Mouse (Mus musculus): ENCODE measurements around the gene Ndufb5. TPM values are rescaled to one million over a fixed set of nuclear protein-coding genes. Genes with fewer than 3 reads are reported as not detected.
A peak's percentile ranks its signal among the peaks of the same experiment; 100 is the strongest.

Gene Ndufb5
- 280 and 290 TPM in 2 replicates for polyA plus RNA-seq (2014; fragmentation: Nextera tagmentation; extraction: Ambion mirVana)

DNA sequence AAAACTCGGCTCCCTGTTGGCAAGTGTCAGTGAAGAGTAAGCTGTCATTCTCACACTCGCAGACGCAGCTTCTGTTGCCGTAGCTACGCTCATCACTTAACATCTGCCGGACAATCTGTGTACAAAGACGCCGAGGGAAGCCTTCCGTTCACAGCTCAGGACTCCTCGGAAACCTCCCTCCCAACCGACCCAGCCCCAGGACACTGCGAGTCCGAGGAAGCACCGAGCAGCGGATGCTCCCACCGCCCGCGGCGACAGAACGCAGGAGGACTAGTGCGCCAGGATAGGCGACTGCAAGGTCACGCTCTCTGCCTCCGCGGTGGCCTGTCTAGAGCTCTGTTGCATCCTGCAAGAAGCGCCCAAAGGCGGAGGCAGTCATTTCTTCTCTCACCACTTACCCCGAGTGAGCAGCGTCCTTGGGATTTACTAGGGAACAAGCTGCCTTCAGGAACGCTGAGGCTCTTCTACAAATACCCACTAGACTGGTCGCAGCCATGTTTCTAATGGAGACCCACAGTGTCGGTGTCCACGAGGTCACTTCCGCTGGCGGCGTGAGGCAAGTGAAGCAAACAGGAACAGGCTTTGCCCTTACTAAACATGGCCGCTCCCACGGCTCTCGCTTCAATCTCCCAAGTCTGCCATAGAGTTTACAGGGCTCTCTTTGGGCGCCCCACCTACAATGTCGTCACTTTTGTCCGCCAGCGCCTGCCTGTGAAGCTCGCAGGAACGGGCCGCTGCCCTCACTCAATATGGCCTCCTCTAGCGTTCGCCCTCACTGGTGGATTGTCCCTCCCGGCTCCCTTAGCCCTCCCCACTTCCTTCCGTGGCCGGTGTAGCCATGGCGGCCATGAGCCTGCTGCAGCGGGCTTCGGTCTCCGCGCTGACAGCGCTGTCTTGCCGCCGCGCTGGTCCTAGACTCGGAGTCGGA is at the start of gene Ndufb5:
TSS of gene Ndufb5 (plus strand) at position 747 of the 928 bp plus-strand sequence.
- Histone ChIP-seq H3K4me1 (ENCODE audit: control insufficient read depth, insufficient read depth, low read length) (peaks cover 8% of the 10 kb centered on the region; the same call in 1 of the 2 replicates), H3K4me3 (ENCODE audit: low read depth, low read length) (peak within 1 kb of the TSS; percentile 91), H3K9me3 (ENCODE audit: control insufficient read depth, low read length) (no peaks in the 10 kb centered on the region), H3K4me2 (ENCODE audit: low read depth) (peak within 1 kb of the TSS; percentile 79), H3K27me3 (ENCODE audit: control insufficient read depth, insufficient read depth, low read length) (no peaks in the 10 kb centered on the region), H3K27ac (ENCODE audit: low read depth, low read length) (peak within 1 kb of the TSS; percentile 73), H3K36me3 (ENCODE audit: control insufficient read depth, insufficient read depth, low read length) (peaks cover 3% of the 10 kb centered on the region; the same call in 1 of the 2 replicates), H3K9ac (ENCODE audit: low read length) (peak within 1 kb of the TSS; percentile 85)
- DNase-seq (ENCODE audit: low spot score) (peak; percentile 97), ATAC-seq (ENCODE audit: insufficient read depth, low FRiP score, low TSS enrichment) (peak; percentile 92)
- WGBS: under 1% methylated on average over 62 of the region's 62 CpGs

- H3K4me3 ChIP-seq (ENCODE audit: low read depth, low read length): no peak overlapping the region
- H3K4me2 ChIP-seq (ENCODE audit: low read depth): no peak overlapping the region
- WGBS: 59% methylated on average over 4 of the region's 4 CpGs
- H3K27ac ChIP-seq (ENCODE audit: low read depth, low read length): no peak overlapping the region
- H3K9ac ChIP-seq (ENCODE audit: low read length): no peak overlapping the region
- ATAC-seq (ENCODE audit: insufficient read depth, low FRiP score, low TSS enrichment): no peak
- no peaks in the 10 kb centered on the region for H3K36me3 ChIP-seq (ENCODE audit: control insufficient read depth, insufficient read depth, low read length)
- H3K9me3 ChIP-seq (ENCODE audit: control insufficient read depth, low read length): no peaks in the 10 kb centered on the region
- H3K27me3 ChIP-seq (ENCODE audit: control insufficient read depth, insufficient read depth, low read length): no peaks in the 10 kb centered on the region
- no peak for DNase-seq (ENCODE audit: low spot score)
- H3K4me1 ChIP-seq (ENCODE audit: control insufficient read depth, insufficient read depth, low read length): no peaks in the 10 kb centered on the region
Observed at GRCm38 (mm10) chr3:32687156-32687555, 49.6 kb upstream of the Ndufb5 start.

- no peaks in the 10 kb centered on the region for H3K36me3 ChIP-seq (ENCODE audit: control insufficient read depth, insufficient read depth, low read length)
Observed at GRCm38 (mm10) chr3:32689567-32689999, 47.2 kb upstream of the Ndufb5 start.

GRCm38 (mm10) chr3:32690008-32690407 is 46.8 kb upstream of the Ndufb5 start:
- H3K9ac ChIP-seq (ENCODE audit: low read length): no peak overlapping the region
- H3K36me3 ChIP-seq (ENCODE audit: control insufficient read depth, insufficient read depth, low read length): no peaks in the 10 kb centered on the region
- DNase-seq (ENCODE audit: low spot score) (no peak), ATAC-seq (ENCODE audit: insufficient read depth, low FRiP score, low TSS enrichment) (no peak)
- H3K27ac ChIP-seq (ENCODE audit: low read depth, low read length): no peak overlapping the region
- H3K4me3 ChIP-seq (ENCODE audit: low read depth, low read length): no peak overlapping the region
- no peaks in the 10 kb centered on the region for H3K4me1 ChIP-seq (ENCODE audit: control insufficient read depth, insufficient read depth, low read length)
- no peak overlapping the region for H3K4me2 ChIP-seq (ENCODE audit: low read depth)
- WGBS: 90% methylated on average over 3 of the region's 3 CpGs
- H3K9me3 ChIP-seq (ENCODE audit: control insufficient read depth, low read length): no peaks in the 10 kb centered on the region
- H3K27me3 ChIP-seq (ENCODE audit: control insufficient read depth, insufficient read depth, low read length): no peaks in the 10 kb centered on the region

More at GRCm38 (mm10) chr3:32689567-32689999, 47.2 kb upstream of the Ndufb5 start:
- Histone ChIP-seq H3K4me3 (ENCODE audit: low read depth, low read length) (no peak overlapping the region), H3K9me3 (ENCODE audit: control insufficient read depth, low read length) (no peaks in the 10 kb centered on the region), H3K27me3 (ENCODE audit: control insufficient read depth, insufficient read depth, low read length) (no peaks in the 10 kb centered on the region), H3K9ac (ENCODE audit: low read length) (no peak overlapping the region), H3K4me1 (ENCODE audit: control insufficient read depth, insufficient read depth, low read length) (no peaks in the 10 kb centered on the region), H3K27ac (ENCODE audit: low read depth, low read length) (no peak overlapping the region), H3K4me2 (ENCODE audit: low read depth) (no peak overlapping the region)
- ATAC-seq (ENCODE audit: insufficient read depth, low FRiP score, low TSS enrichment) (no peak), DNase-seq (ENCODE audit: low spot score) (no peak)
- WGBS: 94% methylated on average over 9 of the region's 9 CpGs

GRCm38 (mm10) chr3:32690901-32691300 is 45.9 kb upstream of the Ndufb5 start:
- Histone ChIP-seq H3K4me3 (ENCODE audit: low read depth, low read length) (no peak overlapping the region), H3K27ac (ENCODE audit: low read depth, low read length) (no peak overlapping the region), H3K4me1 (ENCODE audit: control insufficient read depth, insufficient read depth, low read length) (no peaks in the 10 kb centered on the region), H3K9me3 (ENCODE audit: control insufficient read depth, low read length) (no peaks in the 10 kb centered on the region), H3K4me2 (ENCODE audit: low read depth) (no peak overlapping the region), H3K9ac (ENCODE audit: low read length) (no peak overlapping the region), H3K36me3 (ENCODE audit: control insufficient read depth, insufficient read depth, low read length) (no peaks in the 10 kb centered on the region), H3K27me3 (ENCODE audit: control insufficient read depth, insufficient read depth, low read length) (no peaks in the 10 kb centered on the region)
- no peak for DNase-seq (ENCODE audit: low spot score)
- 52% methylated on average over 1 of the region's 1 CpGs for WGBS
- ATAC-seq (ENCODE audit: insufficient read depth, low FRiP score, low TSS enrichment): no peak

- H3K4me1 ChIP-seq (ENCODE audit: control insufficient read depth, insufficient read depth, low read length): no peaks in the 10 kb centered on the region
- no peaks in the 10 kb centered on the region for H3K36me3 ChIP-seq (ENCODE audit: control insufficient read depth, insufficient read depth, low read length)
- H3K27ac ChIP-seq (ENCODE audit: low read depth, low read length): no peak overlapping the region
- H3K4me3 ChIP-seq (ENCODE audit: low read depth, low read length): no peak overlapping the region
- no peak overlapping the region for H3K9ac ChIP-seq (ENCODE audit: low read length)
- no peak for DNase-seq (ENCODE audit: low spot score)
- no peaks in the 10 kb centered on the region for H3K9me3 ChIP-seq (ENCODE audit: control insufficient read depth, low read length)
- H3K27me3 ChIP-seq (ENCODE audit: control insufficient read depth, insufficient read depth, low read length): no peaks in the 10 kb centered on the region
- 84% methylated on average over 5 of the region's 5 CpGs for WGBS
- no peak for ATAC-seq (ENCODE audit: insufficient read depth, low FRiP score, low TSS enrichment)
- no peak overlapping the region for H3K4me2 ChIP-seq (ENCODE audit: low read depth)
Observed at GRCm38 (mm10) chr3:32691841-32692240, 44.9 kb upstream of the Ndufb5 start.

DNA sequence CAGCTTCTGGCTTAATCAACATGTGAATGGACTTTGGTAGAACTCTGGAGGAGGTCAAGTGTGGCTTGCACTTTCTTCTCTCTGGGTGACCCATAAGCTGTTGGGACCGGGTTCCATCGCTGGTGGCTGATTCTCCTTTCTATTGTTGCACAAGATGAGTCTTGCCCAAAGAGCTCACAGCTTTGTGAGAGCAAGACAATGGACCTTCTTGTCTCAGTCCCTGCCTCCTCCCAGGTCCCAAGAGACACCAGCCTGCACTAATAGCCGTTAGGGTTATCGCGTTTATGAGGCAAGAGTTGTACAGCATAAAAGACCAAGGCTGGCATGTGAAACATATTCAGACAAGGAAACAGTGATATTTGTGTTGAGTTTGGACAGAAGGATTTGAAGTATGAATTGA is 42.6 kb upstream of the Ndufb5 start:
- Histone ChIP-seq H3K4me2 (ENCODE audit: low read depth) (no peak overlapping the region), H3K9ac (ENCODE audit: low read length) (no peak overlapping the region), H3K27ac (ENCODE audit: low read depth, low read length) (no peak overlapping the region), H3K4me1 (ENCODE audit: control insufficient read depth, insufficient read depth, low read length) (no peaks in the 10 kb centered on the region), H3K36me3 (ENCODE audit: control insufficient read depth, insufficient read depth, low read length) (no peaks in the 10 kb centered on the region), H3K4me3 (ENCODE audit: low read depth, low read length) (no peak overlapping the region), H3K9me3 (ENCODE audit: control insufficient read depth, low read length) (no peaks in the 10 kb centered on the region), H3K27me3 (ENCODE audit: control insufficient read depth, insufficient read depth, low read length) (no peaks in the 10 kb centered on the region)
- WGBS: 62% methylated on average over 5 of the region's 5 CpGs
- DNase-seq (ENCODE audit: low spot score) (no peak), ATAC-seq (ENCODE audit: insufficient read depth, low FRiP score, low TSS enrichment) (no peak)

DNA sequence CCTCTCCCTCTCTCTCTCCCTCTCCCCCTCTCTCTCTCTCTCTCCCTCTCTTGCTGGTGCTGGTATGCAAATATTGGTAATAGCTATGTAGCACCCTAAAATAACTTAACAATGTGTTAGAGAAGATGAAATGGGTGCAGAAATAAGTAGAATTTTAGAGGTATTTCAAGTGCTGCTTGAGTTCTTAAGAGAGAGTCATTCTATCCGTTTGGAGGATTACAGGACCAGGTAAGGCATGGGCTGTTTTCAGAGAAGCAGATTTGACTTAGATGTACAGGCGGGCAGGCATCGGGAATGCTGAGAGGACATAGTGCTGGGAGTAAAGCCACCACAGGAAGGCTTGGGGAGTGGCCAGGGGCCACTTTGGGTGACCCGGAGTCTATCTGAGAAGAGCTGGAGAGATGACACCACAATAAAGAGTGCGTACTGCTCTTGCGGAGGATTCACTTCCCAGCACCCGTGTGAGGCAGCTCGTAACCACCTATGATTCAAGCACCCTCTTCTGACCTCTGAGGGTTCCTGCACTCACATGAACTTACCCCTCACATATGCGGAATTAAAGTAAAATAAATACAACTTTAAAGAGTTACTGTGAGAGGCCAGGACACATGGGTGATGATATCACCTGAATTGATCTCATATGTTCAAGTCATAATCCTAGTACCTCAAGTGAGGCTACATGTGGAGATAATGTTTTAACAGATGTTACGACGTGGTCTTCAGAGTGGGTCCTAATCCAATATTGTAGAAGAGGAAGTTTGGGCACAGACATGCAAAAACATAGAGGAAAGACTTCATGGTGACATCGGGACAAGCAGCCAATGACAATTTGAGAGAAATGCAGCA is 41.8 kb upstream of the Ndufb5 start:
- Histone ChIP-seq H3K4me1 (ENCODE audit: control insufficient read depth, insufficient read depth, low read length) (no peaks in the 10 kb centered on the region), H3K27me3 (ENCODE audit: control insufficient read depth, insufficient read depth, low read length) (no peaks in the 10 kb centered on the region), H3K36me3 (ENCODE audit: control insufficient read depth, insufficient read depth, low read length) (no peaks in the 10 kb centered on the region), H3K4me2 (ENCODE audit: low read depth) (no peak overlapping the region), H3K9ac (ENCODE audit: low read length) (no peak overlapping the region), H3K9me3 (ENCODE audit: control insufficient read depth, low read length) (no peaks in the 10 kb centered on the region), H3K27ac (ENCODE audit: low read depth, low read length) (no peak overlapping the region), H3K4me3 (ENCODE audit: low read depth, low read length) (no peak overlapping the region)
- no peak for DNase-seq (ENCODE audit: low spot score)
- WGBS: 79% methylated on average over 12 of the region's 12 CpGs
- ATAC-seq (ENCODE audit: insufficient read depth, low FRiP score, low TSS enrichment): no peak
